Mouse (Mus musculus): ENCODE data around the gene Ttc22. TPM values are rescaled to one million over a fixed set of nuclear protein-coding genes. Genes with fewer than 3 reads are reported as not detected.

Gene Ttc22
- polyA plus RNA-seq, 1 experiment from 2014 or later: 0.74 TPM

GRCm38 (mm10) chr4:106615637-106616036, 6.6 kb upstream of the Ttc22 start:
- Histone ChIP-seq H3K4me3 (no peak overlapping the region), H3K4me2 (0 out of 2 replicates have a peak overlapping the region, but pooled peaks have one; percentile 20), H3K36me3 (no peaks in the 10 kb centered on the region), H3K27ac (replicated peaks) (no peak overlapping the region), H3K27me3 (replicated peaks) (peaks cover 61% of the 10 kb centered on the region), H3K4me1 (peaks cover 5% of the 10 kb centered on the region), H3K9me3 (no peaks in the 10 kb centered on the region), H3K9ac (no peak overlapping the region)
- 67% methylated on average over 12 of the region's 12 CpGs for WGBS
- no peak for ATAC-seq (ENCODE audit: extremely low read depth, insufficient number of reproducible peaks, low FRiP score, low TSS enrichment)

- peak within 1 kb of the TSS; percentile 30 for H3K4me3 ChIP-seq
- ATAC-seq (ENCODE audit: extremely low read depth, insufficient number of reproducible peaks, low FRiP score, low TSS enrichment): peak; percentile 39
- H3K9ac ChIP-seq: peak within 1 kb of the TSS; percentile 28; the same call in 1 of the 2 replicates
- WGBS: under 1% methylated on average over 19 of the region's 19 CpGs
- no peaks in the 10 kb centered on the region for H3K36me3 ChIP-seq
- peaks cover 74% of the 10 kb centered on the region for H3K27me3 ChIP-seq (replicated peaks)
- peak within 1 kb of the TSS; percentile 61 for H3K4me2 ChIP-seq
- H3K9me3 ChIP-seq: no peaks in the 10 kb centered on the region
- 0 out of 2 replicates have a peak within 1 kb of the TSS, but pooled peaks have one; percentile 42 for H3K27ac ChIP-seq (replicated peaks)
- H3K4me1 ChIP-seq: peaks cover 5% of the 10 kb centered on the region
Measured at GRCm38 (mm10) chr4:106617056-106617455, 5.2 kb upstream of the Ttc22 start, which contains the start of gene Lexm. Gene Lexm (minus strand): TSS chr4:106617241.

- Histone ChIP-seq H3K4me2 (no peak overlapping the region), H3K4me1 (peaks cover 5% of the 10 kb centered on the region), H3K9ac (no peak overlapping the region), H3K4me3 (no peak overlapping the region), H3K27ac (replicated peaks) (no peak overlapping the region), H3K9me3 (no peaks in the 10 kb centered on the region), H3K27me3 (replicated peaks) (peaks cover 82% of the 10 kb centered on the region), H3K36me3 (no peaks in the 10 kb centered on the region)
- WGBS: 80% methylated on average over 4 of the region's 4 CpGs
- no peak for ATAC-seq (ENCODE audit: extremely low read depth, insufficient number of reproducible peaks, low FRiP score, low TSS enrichment)
Measured at GRCm38 (mm10) chr4:106618898-106619297, 3.3 kb upstream of the Ttc22 start.

GRCm38 (mm10) chr4:106621428-106621827, 804 bp upstream of the Ttc22 start:
- ATAC-seq (ENCODE audit: extremely low read depth, insufficient number of reproducible peaks, low FRiP score, low TSS enrichment): no peak
- H3K4me3 ChIP-seq: no peak overlapping the region
- H3K4me2 ChIP-seq: no peak overlapping the region
- H3K27me3 ChIP-seq (replicated peaks): peaks cover 91% of the 10 kb centered on the region
- H3K9ac ChIP-seq: no peak overlapping the region
- 48% methylated on average over 3 of the region's 3 CpGs for WGBS
- H3K9me3 ChIP-seq: no peaks in the 10 kb centered on the region
- H3K36me3 ChIP-seq: no peaks in the 10 kb centered on the region
- H3K4me1 ChIP-seq: peaks cover 5% of the 10 kb centered on the region
- H3K27ac ChIP-seq (replicated peaks): no peak overlapping the region

- no peak for ATAC-seq (ENCODE audit: extremely low read depth, insufficient number of reproducible peaks, low FRiP score, low TSS enrichment)
- WGBS: 20% methylated on average over 28 of the region's 28 CpGs
- Histone ChIP-seq H3K27me3 (replicated peaks) (peaks cover 95% of the 10 kb centered on the region), H3K36me3 (no peaks in the 10 kb centered on the region), H3K27ac (replicated peaks) (no peak overlapping the region), H3K9ac (no peak overlapping the region), H3K4me2 (peak overlapping the region; percentile 27; the same call in 1 of the 2 replicates), H3K9me3 (no peaks in the 10 kb centered on the region), H3K4me3 (0 out of 2 replicates have a peak overlapping the region, but pooled peaks have one; percentile 6), H3K4me1 (no peaks in the 10 kb centered on the region)
Measured at GRCm38 (mm10) chr4:106622712-106623111, 480 bp downstream of the Ttc22 start.

- no peak overlapping the region for H3K4me3 ChIP-seq
- no peak overlapping the region for H3K4me2 ChIP-seq
- no peaks in the 10 kb centered on the region for H3K9me3 ChIP-seq
- no peak overlapping the region for H3K27ac ChIP-seq (replicated peaks)
- no peaks in the 10 kb centered on the region for H3K4me1 ChIP-seq
- H3K27me3 ChIP-seq (replicated peaks): peaks cover 98% of the 10 kb centered on the region
- no peak overlapping the region for H3K9ac ChIP-seq
- ATAC-seq (ENCODE audit: extremely low read depth, insufficient number of reproducible peaks, low FRiP score, low TSS enrichment): no peak
- H3K36me3 ChIP-seq: no peaks in the 10 kb centered on the region
- 76% methylated on average over 10 of the region's 10 CpGs for WGBS
Measured at GRCm38 (mm10) chr4:106624271-106624670, 2.0 kb downstream of the Ttc22 start.

- ATAC-seq (ENCODE audit: extremely low read depth, insufficient number of reproducible peaks, low FRiP score, low TSS enrichment): no peak
- Histone ChIP-seq H3K9me3 (no peaks in the 10 kb centered on the region), H3K27ac (replicated peaks) (no peak overlapping the region), H3K27me3 (replicated peaks) (peaks cover 82% of the 10 kb centered on the region), H3K4me3 (no peak overlapping the region), H3K36me3 (no peaks in the 10 kb centered on the region), H3K4me2 (no peak overlapping the region), H3K4me1 (no peaks in the 10 kb centered on the region), H3K9ac (no peak overlapping the region)
- 76% methylated on average over 5 of the region's 5 CpGs for WGBS
Measured at GRCm38 (mm10) chr4:106627809-106628208, 5.6 kb downstream of the Ttc22 start.

- no peak overlapping the region for H3K9ac ChIP-seq
- H3K4me1 ChIP-seq: peaks cover 9% of the 10 kb centered on the region
- peaks cover 79% of the 10 kb centered on the region for H3K27me3 ChIP-seq (replicated peaks)
- WGBS: 28% methylated on average over 9 of the region's 9 CpGs
- H3K36me3 ChIP-seq: no peaks in the 10 kb centered on the region
- H3K9me3 ChIP-seq: no peaks in the 10 kb centered on the region
- H3K4me2 ChIP-seq: no peak overlapping the region
- no peak overlapping the region for H3K27ac ChIP-seq (replicated peaks)
- H3K4me3 ChIP-seq: no peak overlapping the region
- no peak for ATAC-seq (ENCODE audit: extremely low read depth, insufficient number of reproducible peaks, low FRiP score, low TSS enrichment)
Measured at GRCm38 (mm10) chr4:106628650-106629360, 6.6 kb downstream of the Ttc22 start.

- WGBS: 60% methylated on average over 5 of the region's 5 CpGs
- Histone ChIP-seq H3K4me3 (no peak overlapping the region), H3K4me2 (no peak overlapping the region), H3K36me3 (no peaks in the 10 kb centered on the region), H3K9ac (no peak overlapping the region), H3K9me3 (no peaks in the 10 kb centered on the region), H3K27ac (replicated peaks) (no peak overlapping the region), H3K4me1 (peaks cover 10% of the 10 kb centered on the region), H3K27me3 (replicated peaks) (peaks cover 77% of the 10 kb centered on the region)
- ATAC-seq (ENCODE audit: extremely low read depth, insufficient number of reproducible peaks, low FRiP score, low TSS enrichment): no peak
Measured at GRCm38 (mm10) chr4:106629374-106629773, 7.1 kb downstream of the Ttc22 start.

GRCm38 (mm10) chr4:106630333-106631220, 8.3 kb downstream of the Ttc22 start:
- H3K27ac ChIP-seq (replicated peaks): no peak overlapping the region
- H3K9me3 ChIP-seq: no peaks in the 10 kb centered on the region
- ATAC-seq (ENCODE audit: extremely low read depth, insufficient number of reproducible peaks, low FRiP score, low TSS enrichment): no peak
- no peak overlapping the region for H3K4me3 ChIP-seq
- no peaks in the 10 kb centered on the region for H3K36me3 ChIP-seq
- H3K4me1 ChIP-seq: peaks cover 10% of the 10 kb centered on the region
- WGBS: 28% methylated on average over 14 of the region's 14 CpGs
- no peak overlapping the region for H3K4me2 ChIP-seq
- H3K27me3 ChIP-seq (replicated peaks): peaks cover 76% of the 10 kb centered on the region
- no peak overlapping the region for H3K9ac ChIP-seq

GRCm38 (mm10) chr4:106632313-106632712, 10.1 kb downstream of the Ttc22 start:
- no peak for ATAC-seq (ENCODE audit: extremely low read depth, insufficient number of reproducible peaks, low FRiP score, low TSS enrichment)
- no peak overlapping the region for H3K9ac ChIP-seq
- no peak overlapping the region for H3K4me3 ChIP-seq
- H3K9me3 ChIP-seq: no peaks in the 10 kb centered on the region
- 47% methylated on average over 1 of the region's 3 CpGs for WGBS
- peaks cover 75% of the 10 kb centered on the region for H3K27me3 ChIP-seq (replicated peaks)
- H3K36me3 ChIP-seq: no peaks in the 10 kb centered on the region
- peaks cover 10% of the 10 kb centered on the region for H3K4me1 ChIP-seq
- peak overlapping the region; percentile 55 for H3K27ac ChIP-seq (replicated peaks)
- H3K4me2 ChIP-seq: no peak overlapping the region

All from heart, embryonic 13.5 days (tissue).